Mouse (Mus musculus) heart, embryonic 11.5 days (tissue): ENCODE data around the gene Vmn1r40. TPM values are rescaled to one million over a fixed set of nuclear protein-coding genes. Genes with fewer than 3 reads are reported as not detected.
A peak's percentile ranks its signal among the peaks of the same experiment; 100 is the strongest.

Source experiments
- ATAC-seq: fragments of 200-750 bp; cut with Nextera tagmentation; replicated peaks from 2 replicates; pipeline ENCODE4 v1.8.0; 2017; ENCODE audit warnings: moderate library complexity; ENCODE audit not compliant: insufficient number of reproducible peaks, low FRiP score, low TSS enrichment
- H3K27ac ChIP-seq: fragments of 300-500 bp; sonication (generic); 2 replicates; pipeline ENCODE4 v1.5.1; 2014; ENCODE audit warnings: mild to moderate bottlenecking, low read depth, low read length
- H3K27me3 ChIP-seq: fragments of 300-500 bp; sonication (generic); 2 replicates; pipeline ENCODE4 v1.6.1; 2014; ENCODE audit warnings: mild to moderate bottlenecking, low read length, mixed read lengths; ENCODE audit not compliant: control insufficient read depth, insufficient read depth
- H3K36me3 ChIP-seq: fragments of 300-500 bp; sonication (generic); 2 replicates; pipeline ENCODE4 v1.6.1; 2014; ENCODE audit warnings: mild to moderate bottlenecking, low read length, moderate library complexity, mixed read lengths; ENCODE audit not compliant: control insufficient read depth, insufficient read depth
- H3K4me1 ChIP-seq: fragments of 300-500 bp; sonication (generic); 2 replicates; pipeline ENCODE4 v1.6.1; 2014; ENCODE audit warnings: low read length; ENCODE audit not compliant: control insufficient read depth, insufficient read depth
- H3K4me2 ChIP-seq: fragments of 300-500 bp; sonication (generic); 2 replicates; pipeline ENCODE4 v1.6.1; 2014; ENCODE audit warnings: mild to moderate bottlenecking, moderate library complexity
- H3K4me3 ChIP-seq: fragments of 300-500 bp; sonication (generic); 2 replicates; pipeline ENCODE4 v1.5.1; 2014; ENCODE audit warnings: low read depth, low read length
- H3K9ac ChIP-seq: fragments of 300-500 bp; sonication (generic); 2 replicates; pipeline ENCODE4 v1.6.1; 2014; ENCODE audit warnings: mild to moderate bottlenecking, low read depth, low read length, moderate library complexity
- H3K9me3 ChIP-seq: fragments of 300-500 bp; sonication (generic); replicated peaks from 2 replicates; pipeline ENCODE4 v1.6.1; 2016; ENCODE audit warnings: low read length; ENCODE audit not compliant: control insufficient read depth
- WGBS: fragments of 180-500 bp; shearing (Covaris S2); extraction: QIAGEN DNeasy Blood & Tissue Kit; methylation state at CpG from one replicate; pipeline ENCODE4 v1.1.7; 2014; ENCODE audit not compliant: insufficient replicate concordance; 5-methylcytosine and 5-hydroxymethylcytosine counted together
- polyA plus RNA-seq: library from polyadenylated mRNA; unstranded; fragments of >200 nt; fragmentation: Nextera tagmentation; extraction: Ambion mirVana; gene quantifications from 2 replicates; pipeline ENCODE4 v1.2.1, GENCODE M21; 2014

Gene Vmn1r40
- polyA plus RNA-seq: not detected in 2 replicates

DNA sequence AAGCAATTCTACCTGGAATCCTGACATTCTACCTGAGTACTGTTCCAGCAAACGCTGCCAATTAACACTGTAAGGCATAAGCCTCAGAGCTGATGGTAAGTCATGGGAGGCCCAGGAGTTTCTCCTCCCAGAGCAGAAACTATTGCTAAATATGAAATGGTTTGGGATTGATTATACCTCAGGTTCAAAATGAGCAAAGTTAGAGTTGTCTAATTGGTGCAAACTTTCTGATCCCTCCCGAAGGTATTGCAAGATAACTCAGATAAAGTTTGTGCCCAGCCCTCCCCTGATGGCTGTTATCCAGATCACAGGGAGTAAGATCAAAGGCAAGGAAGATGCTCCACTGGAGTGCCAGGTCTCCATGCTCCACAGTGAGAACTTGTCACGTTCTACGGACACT is at the start of gene Vmn1r40:
Gene Vmn1r40 (plus strand): TSS at position 301 of the 400 bp plus-strand sequence.
- Histone ChIP-seq H3K27me3 (no peaks in the 10 kb centered on the region), H3K27ac (no peak within 1 kb of the TSS), H3K4me2 (no peak within 1 kb of the TSS), H3K9me3 (0 out of 2 replicates have a peak, but pooled peaks cover 2% of the 10 kb centered on the region), H3K4me1 (no peaks in the 10 kb centered on the region), H3K4me3 (no peak within 1 kb of the TSS), H3K9ac (no peak within 1 kb of the TSS), H3K36me3 (no peaks in the 10 kb centered on the region)
- WGBS: 84% methylated on average over 4 of the region's 4 CpGs
- ATAC-seq: no peak

DNA sequence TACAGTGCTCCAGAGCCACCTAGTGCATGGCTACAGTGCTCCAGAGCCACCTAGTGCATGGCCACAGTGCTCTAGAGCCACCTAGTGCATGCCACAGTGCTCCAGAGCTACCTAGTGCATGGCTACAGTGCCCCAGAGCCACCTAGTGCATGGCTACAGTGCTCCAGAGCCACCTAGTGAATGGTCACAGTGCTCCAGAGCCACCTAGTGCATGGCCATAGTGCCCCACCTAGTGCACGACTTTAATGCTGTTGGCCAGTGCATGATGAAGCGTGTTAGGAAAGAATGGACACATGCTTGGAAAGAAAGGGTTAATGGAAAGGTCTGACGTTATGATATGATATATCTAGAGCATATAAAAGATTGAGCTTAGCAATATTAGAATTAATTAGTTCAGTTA is 49.0 kb upstream of the Vmn1r40 start:
- Histone ChIP-seq H3K4me1 (no peaks in the 10 kb centered on the region; the same call in 1 of the 2 replicates), H3K4me2 (no peak overlapping the region)
- 80% methylated on average over 3 of the region's 3 CpGs for WGBS

DNA sequence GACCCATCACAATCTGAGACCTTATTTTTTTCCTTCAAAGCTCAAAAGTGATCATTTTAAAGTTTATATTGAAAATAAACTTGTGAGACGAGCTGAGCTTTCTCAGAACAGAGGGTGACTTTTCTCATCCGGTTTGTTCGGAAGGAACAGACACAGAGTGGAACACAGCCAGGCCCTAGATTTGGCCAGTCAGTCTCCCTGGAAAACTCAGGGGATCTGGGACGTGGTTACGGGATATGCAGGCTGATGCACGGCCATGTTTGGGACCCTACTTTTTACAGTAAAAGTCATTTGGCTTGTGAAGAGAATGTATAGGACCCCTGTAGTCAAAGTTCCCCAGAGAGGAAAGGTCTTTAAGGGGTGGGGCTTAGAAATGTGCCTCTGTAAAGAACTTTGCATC is 48.4 kb upstream of the Vmn1r40 start:
- no peak overlapping the region for H3K4me3 ChIP-seq
- no peak overlapping the region for H3K9ac ChIP-seq
- no peak overlapping the region for H3K4me2 ChIP-seq
- H3K4me1 ChIP-seq: no peaks in the 10 kb centered on the region; the same call in 1 of the 2 replicates
- H3K27ac ChIP-seq: no peak overlapping the region
- H3K27me3 ChIP-seq: no peaks in the 10 kb centered on the region
- no peak for ATAC-seq
- H3K36me3 ChIP-seq: no peaks in the 10 kb centered on the region
- 82% methylated on average over 6 of the region's 6 CpGs for WGBS
- H3K9me3 ChIP-seq: no peaks in the 10 kb centered on the region

More for the DNA sequence above, 49.0 kb upstream of the Vmn1r40 start:
- Histone ChIP-seq H3K36me3 (no peaks in the 10 kb centered on the region), H3K27me3 (no peaks in the 10 kb centered on the region), H3K4me3 (no peak overlapping the region), H3K9ac (no peak overlapping the region), H3K9me3 (no peaks in the 10 kb centered on the region), H3K27ac (no peak overlapping the region)
- no peak for ATAC-seq

DNA sequence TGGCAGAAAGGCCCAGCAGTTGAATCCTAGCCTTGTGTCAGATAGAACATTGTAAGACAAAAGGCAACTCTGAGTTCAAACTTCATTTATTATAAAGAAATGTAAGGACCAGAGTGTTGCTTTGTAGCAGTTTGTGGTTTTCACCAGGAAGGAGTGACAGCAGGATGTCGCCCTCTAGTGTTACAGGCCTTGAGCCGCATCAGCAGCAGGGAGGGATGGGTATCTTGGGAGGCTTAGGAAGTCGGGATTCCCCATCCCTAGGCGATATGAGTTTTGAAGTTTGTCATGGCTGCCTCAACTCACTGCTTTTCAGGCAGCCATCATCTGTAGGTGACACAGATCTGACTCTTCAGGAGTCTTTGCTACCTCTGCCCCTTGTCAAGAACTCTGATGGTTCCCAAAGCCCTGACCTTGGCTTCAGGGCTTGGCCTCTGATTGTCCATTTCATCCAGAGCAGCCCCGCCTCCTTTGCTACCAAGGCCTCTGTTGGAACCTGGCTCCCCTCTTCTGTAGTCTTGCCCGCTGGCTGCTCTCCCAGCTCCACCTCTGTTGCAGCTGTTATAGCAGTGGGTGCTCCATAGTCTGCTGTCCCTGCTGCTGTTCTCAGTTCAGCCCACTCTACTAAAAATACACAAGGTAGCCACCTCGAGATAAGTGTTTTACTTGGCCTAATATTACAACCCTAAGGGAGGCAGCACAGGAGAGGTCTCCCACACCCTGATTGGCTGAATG is 47.5 kb upstream of the Vmn1r40 start:
- Histone ChIP-seq H3K27me3 (no peaks in the 10 kb centered on the region), H3K9me3 (no peaks in the 10 kb centered on the region), H3K36me3 (no peaks in the 10 kb centered on the region), H3K4me1 (no peaks in the 10 kb centered on the region; the same call in 1 of the 2 replicates), H3K9ac (no peak overlapping the region), H3K4me3 (no peak overlapping the region), H3K4me2 (no peak overlapping the region), H3K27ac (no peak overlapping the region)
- 0 out of 2 replicates have a peak, but pooled peaks have one; percentile 22 for ATAC-seq
- 26% methylated on average over 7 of the region's 7 CpGs for WGBS

DNA sequence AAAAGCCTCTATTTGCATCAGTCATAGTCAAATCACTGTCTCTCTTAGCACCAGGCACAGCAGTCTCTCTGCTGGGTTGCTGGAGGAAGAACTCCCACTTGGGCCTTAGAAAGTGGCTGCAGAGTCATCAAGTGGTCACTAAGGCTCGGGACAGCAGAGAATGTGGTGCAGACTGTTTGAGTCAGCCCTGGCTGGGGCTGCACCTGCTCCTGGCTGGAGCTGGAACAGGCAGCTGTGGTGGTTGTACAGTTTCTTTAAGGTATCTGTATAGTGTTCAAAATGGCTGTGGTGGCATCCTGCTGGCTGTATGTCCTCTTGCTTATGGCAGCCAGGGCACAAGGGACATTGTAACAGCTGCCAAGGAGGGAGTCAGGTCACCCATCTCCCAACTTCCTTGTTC is 46.9 kb upstream of the Vmn1r40 start:
- Histone ChIP-seq H3K4me3 (no peak overlapping the region), H3K9me3 (no peaks in the 10 kb centered on the region), H3K36me3 (no peaks in the 10 kb centered on the region), H3K27me3 (no peaks in the 10 kb centered on the region), H3K9ac (no peak overlapping the region), H3K4me1 (no peaks in the 10 kb centered on the region; the same call in 1 of the 2 replicates), H3K4me2 (no peak overlapping the region), H3K27ac (no peak overlapping the region)
- 50% methylated on average over 1 of the region's 1 CpGs for WGBS
- ATAC-seq: no peak

DNA sequence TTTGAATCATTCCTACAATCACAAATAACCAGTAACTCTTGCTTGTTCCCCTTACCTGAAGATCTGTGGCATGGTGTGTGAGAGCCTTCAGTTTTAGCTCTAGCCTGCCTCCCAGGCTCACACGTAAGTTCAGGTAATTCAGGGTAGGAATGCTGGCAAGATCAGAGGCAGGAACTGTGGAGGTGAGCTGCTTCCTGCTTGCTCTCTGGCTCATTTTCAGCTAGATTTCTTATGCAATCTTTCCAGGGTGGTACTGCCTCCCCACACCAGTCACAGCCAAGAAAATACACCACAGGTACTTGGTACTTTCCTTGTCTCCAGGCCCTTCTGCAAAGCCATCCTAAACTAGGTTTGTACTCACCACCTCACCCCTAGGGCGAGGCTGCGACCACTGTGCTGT is 44.8 kb upstream of the Vmn1r40 start:
- ATAC-seq: no peak
- Histone ChIP-seq H3K4me3 (no peak overlapping the region), H3K4me2 (no peak overlapping the region), H3K27ac (no peak overlapping the region), H3K27me3 (no peaks in the 10 kb centered on the region), H3K9me3 (no peaks in the 10 kb centered on the region), H3K36me3 (no peaks in the 10 kb centered on the region), H3K9ac (no peak overlapping the region), H3K4me1 (no peaks in the 10 kb centered on the region; the same call in 1 of the 2 replicates)
- 88% methylated on average over 3 of the region's 3 CpGs for WGBS

DNA sequence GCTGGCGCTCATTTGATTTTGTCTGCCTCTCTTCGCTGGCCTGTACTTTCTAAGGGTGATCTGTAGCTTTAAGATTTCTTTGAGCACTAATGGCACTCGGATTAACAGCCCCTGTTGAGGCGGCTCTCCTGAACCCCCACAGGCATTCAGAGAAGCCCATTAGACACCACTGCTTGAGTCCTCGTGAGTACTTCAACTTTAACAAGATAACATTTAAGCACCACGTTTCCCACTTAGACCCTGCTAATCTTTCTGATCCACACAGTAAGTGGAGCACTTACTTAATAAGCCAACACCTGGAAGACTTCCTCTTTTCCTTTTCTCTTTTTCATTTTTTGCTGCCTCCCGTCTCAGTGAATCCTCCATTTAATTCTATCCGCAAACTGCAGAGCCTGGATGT is 42.2 kb upstream of the Vmn1r40 start:
- H3K4me3 ChIP-seq: no peak overlapping the region
- no peaks in the 10 kb centered on the region for H3K36me3 ChIP-seq
- H3K4me2 ChIP-seq: no peak overlapping the region
- H3K4me1 ChIP-seq: no peaks in the 10 kb centered on the region
- ATAC-seq: no peak
- H3K27ac ChIP-seq: no peak overlapping the region
- no peaks in the 10 kb centered on the region for H3K9me3 ChIP-seq
- 45% methylated on average over 8 of the region's 8 CpGs for WGBS
- H3K27me3 ChIP-seq: no peaks in the 10 kb centered on the region
- H3K9ac ChIP-seq: no peak overlapping the region

DNA sequence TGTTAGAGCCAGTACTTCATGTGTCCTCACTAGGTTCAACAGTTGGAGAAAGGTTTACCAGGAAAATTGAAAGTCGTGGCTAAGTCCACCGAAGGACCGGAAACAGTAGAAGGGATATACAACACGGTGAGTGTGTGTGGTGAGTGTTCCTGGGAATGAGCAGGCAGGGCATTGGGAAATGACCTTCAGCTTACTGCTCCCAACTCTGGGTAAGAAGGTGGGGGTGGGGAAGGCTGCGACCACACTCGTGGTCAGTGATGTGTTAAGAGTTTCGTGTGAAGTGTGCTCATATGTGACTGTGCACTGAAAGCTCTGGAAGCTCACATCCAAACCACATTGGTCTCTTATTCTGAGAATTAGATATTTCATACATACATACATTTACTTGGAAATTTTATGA is 41.7 kb upstream of the Vmn1r40 start:
- H3K36me3 ChIP-seq: no peaks in the 10 kb centered on the region
- H3K4me2 ChIP-seq: no peak overlapping the region
- H3K4me3 ChIP-seq: no peak overlapping the region
- no peaks in the 10 kb centered on the region for H3K4me1 ChIP-seq
- ATAC-seq: no peak
- 63% methylated on average over 7 of the region's 7 CpGs for WGBS
- no peaks in the 10 kb centered on the region for H3K27me3 ChIP-seq
- no peaks in the 10 kb centered on the region for H3K9me3 ChIP-seq
- H3K27ac ChIP-seq: no peak overlapping the region
- H3K9ac ChIP-seq: no peak overlapping the region

DNA sequence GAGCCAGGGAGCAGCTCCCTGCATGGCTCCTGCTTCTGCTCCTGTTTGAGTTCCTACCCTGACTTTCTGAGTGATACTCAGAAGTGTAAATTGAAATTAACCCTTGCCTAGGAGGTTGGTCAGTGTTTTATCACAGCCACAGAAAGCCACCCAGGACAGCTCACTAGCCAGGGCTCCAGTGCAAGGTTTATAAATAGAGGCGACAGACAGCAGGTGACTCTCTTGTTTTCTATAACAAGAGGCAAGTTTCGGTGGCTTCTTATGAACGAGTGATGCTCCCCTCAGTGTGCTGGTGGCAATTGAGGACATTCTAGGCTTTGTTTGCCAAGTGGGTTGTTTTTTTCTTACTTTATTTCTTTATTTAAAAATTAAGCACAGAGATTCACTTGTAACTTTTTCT is 40.4 kb upstream of the Vmn1r40 start:
- Histone ChIP-seq H3K36me3 (no peaks in the 10 kb centered on the region), H3K27ac (no peak overlapping the region), H3K9ac (no peak overlapping the region), H3K27me3 (no peaks in the 10 kb centered on the region), H3K4me1 (no peaks in the 10 kb centered on the region), H3K4me2 (no peak overlapping the region), H3K9me3 (no peaks in the 10 kb centered on the region), H3K4me3 (no peak overlapping the region)
- ATAC-seq: no peak
- WGBS: 46% methylated on average over 3 of the region's 3 CpGs
